Mouse (Mus musculus) heart, embryonic 14.5 days (tissue): ENCODE measurements at regions not wholly inside any gene's neighbourhood (a gene's known extent, or its start where the extent isn't known, plus 50 kb on each side); places are given as distances from the start of the nearest gene placed in this dataset.

Experiments
- ATAC-seq: fragments of 200-750 bp; cut with Nextera tagmentation; 2 replicates; pipeline ENCODE4 v1.8.0; 2017; ENCODE audit warnings: low read depth, moderate TSS enrichment; ENCODE audit not compliant: insufficient number of reproducible peaks, insufficient read depth, low FRiP score
- H3K27ac ChIP-seq, 2 experiments: fragments of 200-500 bp in 1 of 2; fragments of 300-500 bp in 1 of 2; sonication (generic) in 1 of 2; replicated peaks in 1 of 2; 2 replicates each; pipeline ENCODE4 v1.5.1; 2012 to 2014; ENCODE audit warnings: low read depth in 2 of 2, low read length in 2 of 2, control low read depth in 1 of 2, mild to moderate bottlenecking in 1 of 2, mixed read lengths in 1 of 2; ENCODE audit not compliant: control insufficient read depth in 1 of 2, insufficient read depth in 1 of 2
- H3K27me3 ChIP-seq: fragments of 300-500 bp; sonication (generic); 2 replicates; pipeline ENCODE4 v1.6.1; 2014; ENCODE audit warnings: mild to moderate bottlenecking, low read length, control low read depth; ENCODE audit not compliant: control insufficient read depth, insufficient read depth
- H3K36me3 ChIP-seq: fragments of 300-500 bp; sonication (generic); 2 replicates; pipeline ENCODE4 v1.6.1; 2014; ENCODE audit warnings: mild to moderate bottlenecking, control low read depth, low read length, mixed read lengths; ENCODE audit not compliant: control insufficient read depth, insufficient read depth
- H3K4me1 ChIP-seq, 2 experiments: fragments of 200-500 bp in 1 of 2; fragments of 300-500 bp in 1 of 2; sonication (generic) in 1 of 2; 2 replicates each; pipeline ENCODE4 v1.6.1; 2012 to 2014; ENCODE audit warnings: low read length in 2 of 2, control low read depth in 1 of 2, mixed read lengths in 1 of 2; ENCODE audit not compliant: control insufficient read depth in 2 of 2, insufficient read depth in 2 of 2
- H3K4me2 ChIP-seq: fragments of 300-500 bp; sonication (generic); 2 replicates; pipeline ENCODE4 v1.6.1; 2014; ENCODE audit warnings: mild to moderate bottlenecking, low read length
- H3K4me3 ChIP-seq, 2 experiments: fragments of 200-500 bp in 1 of 2; fragments of 300-500 bp in 1 of 2; sonication (generic) in 1 of 2; 2 replicates each; pipeline ENCODE4 v1.5.1; 2012 to 2014; ENCODE audit warnings: low read length in 2 of 2, mild to moderate bottlenecking in 2 of 2, control low read depth in 1 of 2, low read depth in 1 of 2, moderate library complexity in 1 of 2; ENCODE audit not compliant: control insufficient read depth in 1 of 2, insufficient read depth in 1 of 2
- H3K9ac ChIP-seq: fragments of 300-500 bp; sonication (generic); 2 replicates; pipeline ENCODE4 v1.6.1; 2014; ENCODE audit warnings: mild to moderate bottlenecking, low read length
- H3K9me3 ChIP-seq: fragments of 300-500 bp; sonication (generic); 2 replicates; pipeline ENCODE4 v1.6.1; 2016; ENCODE audit warnings: low read length, control low read depth; ENCODE audit not compliant: control insufficient read depth
- WGBS: fragments of 180-500 bp; shearing (Covaris S2); extraction: QIAGEN DNeasy Blood & Tissue Kit; methylation state at CpG from one replicate; pipeline ENCODE4 v1.1.7; 2014; 5-methylcytosine and 5-hydroxymethylcytosine counted together

- H3K9me3 ChIP-seq, result no peaks in the 10 kb centered on the region
- 68% methylated on average over 6 of the region's 6 CpGs for WGBS
- H3K4me2 ChIP-seq, result no peak overlapping the region
- no peak overlapping the region for H3K27ac ChIP-seq
- no peak for ATAC-seq
- no peaks in the 10 kb centered on the region for H3K27me3 ChIP-seq
- H3K4me3 ChIP-seq, result no peak overlapping the region
- no peaks in the 10 kb centered on the region for H3K36me3 ChIP-seq
- H3K4me1 ChIP-seq, result no peaks in the 10 kb centered on the region
- no peak overlapping the region for H3K9ac ChIP-seq
These were observed 364.4 kb downstream of the Agtpbp1 start for GRCm38 (mm10) chr13:59220587-59220986.

GRCm38 (mm10) chr13:59220156-59220555 is 364.9 kb downstream of the Agtpbp1 start:
- no peaks in the 10 kb centered on the region for H3K4me1 ChIP-seq
- H3K36me3 ChIP-seq, result no peaks in the 10 kb centered on the region
- H3K4me2 ChIP-seq, result no peak overlapping the region
- no peak overlapping the region for H3K4me3 ChIP-seq
- no peak for ATAC-seq
- no peak overlapping the region for H3K27ac ChIP-seq
- no peaks in the 10 kb centered on the region for H3K27me3 ChIP-seq
- WGBS, result 25% methylated on average over 7 of the region's 7 CpGs
- no peak overlapping the region for H3K9ac ChIP-seq
- H3K9me3 ChIP-seq, result no peaks in the 10 kb centered on the region

GRCm38 (mm10) chr13:59216686-59217298 is 368.2 kb downstream of the Agtpbp1 start:
- Histone ChIP-seq H3K9ac (no peak overlapping the region), H3K4me3 (no peak overlapping the region), H3K4me1 (no peaks in the 10 kb centered on the region), H3K27ac (no peak overlapping the region), H3K36me3 (no peaks in the 10 kb centered on the region), H3K9me3 (no peaks in the 10 kb centered on the region), H3K4me2 (no peak overlapping the region), H3K27me3 (no peaks in the 10 kb centered on the region)
- 66% methylated on average over 5 of the region's 5 CpGs for WGBS
- no peak for ATAC-seq

- ATAC-seq, result no peak
- no peaks in the 10 kb centered on the region for H3K9me3 ChIP-seq
- H3K27ac ChIP-seq, result no peak overlapping the region
- no peaks in the 10 kb centered on the region for H3K36me3 ChIP-seq
- WGBS, result 69% methylated on average over 15 of the region's 15 CpGs
- no peaks in the 10 kb centered on the region for H3K27me3 ChIP-seq
- H3K4me3 ChIP-seq, result no peak overlapping the region
- H3K9ac ChIP-seq, result no peak overlapping the region
- H3K4me1 ChIP-seq, result no peaks in the 10 kb centered on the region
- H3K4me2 ChIP-seq, result no peak overlapping the region
These were observed 372.7 kb downstream of the Agtpbp1 start for GRCm38 (mm10) chr13:59212296-59212701.

GRCm38 (mm10) chr13:59210828-59211227 is 374.2 kb downstream of the Agtpbp1 start:
- Histone ChIP-seq H3K27ac (no peak overlapping the region), H3K9me3 (no peaks in the 10 kb centered on the region), H3K36me3 (no peaks in the 10 kb centered on the region), H3K9ac (no peak overlapping the region), H3K4me1 (no peaks in the 10 kb centered on the region), H3K4me3 (no peak overlapping the region), H3K4me2 (no peak overlapping the region), H3K27me3 (no peaks in the 10 kb centered on the region)
- 59% methylated on average over 5 of the region's 5 CpGs for WGBS
- ATAC-seq, result no peak

GRCm38 (mm10) chr13:59206186-59206585 is 378.8 kb downstream of the Agtpbp1 start:
- WGBS, result 83% methylated on average over 3 of the region's 3 CpGs
- Histone ChIP-seq H3K27me3 (no peaks in the 10 kb centered on the region), H3K9me3 (no peaks in the 10 kb centered on the region), H3K9ac (no peak overlapping the region), H3K27ac (no peak overlapping the region), H3K4me2 (no peak overlapping the region), H3K4me3 (no peak overlapping the region), H3K4me1 (no peaks in the 10 kb centered on the region), H3K36me3 (no peaks in the 10 kb centered on the region)
- no peak for ATAC-seq

GRCm38 (mm10) chr13:59204506-59204905 is 380.5 kb downstream of the Agtpbp1 start:
- WGBS, result 60% methylated on average over 2 of the region's 2 CpGs
- H3K9me3 ChIP-seq, result no peaks in the 10 kb centered on the region
- H3K36me3 ChIP-seq, result no peaks in the 10 kb centered on the region
- no peaks in the 10 kb centered on the region for H3K27me3 ChIP-seq
- H3K4me3 ChIP-seq, result no peak overlapping the region
- H3K9ac ChIP-seq, result no peak overlapping the region
- no peaks in the 10 kb centered on the region for H3K4me1 ChIP-seq
- ATAC-seq, result no peak
- H3K4me2 ChIP-seq, result no peak overlapping the region
- no peak overlapping the region for H3K27ac ChIP-seq

- Histone ChIP-seq H3K27ac (no peak overlapping the region), H3K27me3 (no peaks in the 10 kb centered on the region), H3K36me3 (no peaks in the 10 kb centered on the region), H3K4me2 (no peak overlapping the region), H3K9ac (no peak overlapping the region), H3K4me1 (no peaks in the 10 kb centered on the region; a peak in 1 of 4 replicates), H3K9me3 (no peaks in the 10 kb centered on the region), H3K4me3 (no peak overlapping the region)
- no peak for ATAC-seq
- 79% methylated on average over 5 of the region's 5 CpGs for WGBS
These were observed 388.7 kb downstream of the Agtpbp1 start for GRCm38 (mm10) chr13:59196311-59196710.
